Mouse (Mus musculus): Measurements from ENCODE around the gene Eif3f. TPM values are rescaled to one million over a fixed set of nuclear protein-coding genes. Genes with fewer than 3 reads are reported as not detected.

The Eif3f gene
- 67.5 and 71.7 TPM in 2 replicates for polyA plus RNA-seq (2015; fragmentation: Nextera tagmentation; extraction: Ambion mirVana)

GRCm38 (mm10) chr7:108933794-108934731 is at the start of gene Eif3f:
Eif3f (plus strand) TSS chr7:108934417.

GRCm38 (mm10) chr7:108884906-108885305 is 49.3 kb upstream of the Eif3f start, which contains the start of gene Olfr518:
Olfr518 (minus strand) TSS chr7:108885006.

GRCm38 (mm10) chr7:108894320-108894719 is 39.9 kb upstream of the Eif3f start, which contains the start of gene Olfr519:
Olfr519 (minus strand) TSS chr7:108894420.

GRCm38 (mm10) chr7:108929726-108930393 is 4.4 kb upstream of the Eif3f start, which contains the start of gene Nlrp10:
Nlrp10 (minus strand) TSS chr7:108930178.

GRCm38 (mm10) chr7:108950312-108950761 is 16.1 kb downstream of the Eif3f start, which contains the start of gene Tub:
Tub (plus strand) TSS chr7:108950338.

Other genes with a start within 250 kb of the Eif3f start
- gene Olfr512, start 221.1 kb upstream of the Eif3f start, polyA plus RNA-seq (2015; fragmentation: Nextera tagmentation; extraction: Ambion mirVana) = not detected in 2 replicates
- gene Olfr513, start 183.4 kb upstream of the Eif3f start, polyA plus RNA-seq (2015; fragmentation: Nextera tagmentation; extraction: Ambion mirVana) = not detected in 2 replicates
- not detected in 2 replicates for gene Olfr514, start 108.4 kb upstream of the Eif3f start, polyA plus RNA-seq (2015; fragmentation: Nextera tagmentation; extraction: Ambion mirVana)
- gene Olfr516, start 83.9 kb upstream of the Eif3f start, polyA plus RNA-seq (2015; fragmentation: Nextera tagmentation; extraction: Ambion mirVana) = not detected in 2 replicates
- not detected in 2 replicates for gene Olfr517, start 62.0 kb upstream of the Eif3f start, polyA plus RNA-seq (2015; fragmentation: Nextera tagmentation; extraction: Ambion mirVana)
- gene Olfr518, start 49.4 kb upstream of the Eif3f start, polyA plus RNA-seq (2015; fragmentation: Nextera tagmentation; extraction: Ambion mirVana) = not detected in 2 replicates
- not detected in 2 replicates for gene Olfr519, start 40.0 kb upstream of the Eif3f start, polyA plus RNA-seq (2015; fragmentation: Nextera tagmentation; extraction: Ambion mirVana)
- gene Nlrp10, start 4.2 kb upstream of the Eif3f start, polyA plus RNA-seq (2015; fragmentation: Nextera tagmentation; extraction: Ambion mirVana) = 0.05 and 0.08 TPM in 2 replicates
- 0.02 TPM in 2 replicates for gene Tub, start 15.9 kb downstream of the Eif3f start, polyA plus RNA-seq (2015; fragmentation: Nextera tagmentation; extraction: Ambion mirVana)
- gene Ric3, start 148.9 kb downstream of the Eif3f start, polyA plus RNA-seq (2015; fragmentation: Nextera tagmentation; extraction: Ambion mirVana) = 0.38 and 0.46 TPM in 2 replicates
- gene Lmo1, start 240.8 kb downstream of the Eif3f start, polyA plus RNA-seq (2015; fragmentation: Nextera tagmentation; extraction: Ambion mirVana) = 4.2 and 5.5 TPM in 2 replicates

All from spleen, postnatal 0 days (tissue).